Mouse (Mus musculus) heart, embryonic 11.5 days (tissue): ENCODE measurements around the gene Iqcn. TPM values are rescaled to one million over a fixed set of nuclear protein-coding genes. Genes with fewer than 3 reads are reported as not detected.

Experiments
- ATAC-seq: fragments of 200-750 bp; cut with Nextera tagmentation; replicated peaks from 2 replicates; pipeline ENCODE4 v1.8.0; 2017; ENCODE audit warnings: moderate library complexity; ENCODE audit not compliant: insufficient number of reproducible peaks, low FRiP score, low TSS enrichment
- H3K27ac ChIP-seq: fragments of 300-500 bp; sonication (generic); 2 replicates; pipeline ENCODE4 v1.5.1; 2014; ENCODE audit warnings: mild to moderate bottlenecking, low read depth, low read length
- H3K27me3 ChIP-seq: fragments of 300-500 bp; sonication (generic); 2 replicates; pipeline ENCODE4 v1.6.1; 2014; ENCODE audit warnings: mild to moderate bottlenecking, low read length, mixed read lengths; ENCODE audit not compliant: control insufficient read depth, insufficient read depth
- H3K36me3 ChIP-seq: fragments of 300-500 bp; sonication (generic); 2 replicates; pipeline ENCODE4 v1.6.1; 2014; ENCODE audit warnings: mild to moderate bottlenecking, low read length, moderate library complexity, mixed read lengths; ENCODE audit not compliant: control insufficient read depth, insufficient read depth
- H3K4me1 ChIP-seq: fragments of 300-500 bp; sonication (generic); 2 replicates; pipeline ENCODE4 v1.6.1; 2014; ENCODE audit warnings: low read length; ENCODE audit not compliant: control insufficient read depth, insufficient read depth
- H3K4me2 ChIP-seq: fragments of 300-500 bp; sonication (generic); 2 replicates; pipeline ENCODE4 v1.6.1; 2014; ENCODE audit warnings: mild to moderate bottlenecking, moderate library complexity
- H3K4me3 ChIP-seq: fragments of 300-500 bp; sonication (generic); 2 replicates; pipeline ENCODE4 v1.5.1; 2014; ENCODE audit warnings: low read depth, low read length
- H3K9ac ChIP-seq: fragments of 300-500 bp; sonication (generic); 2 replicates; pipeline ENCODE4 v1.6.1; 2014; ENCODE audit warnings: mild to moderate bottlenecking, low read depth, low read length, moderate library complexity
- H3K9me3 ChIP-seq: fragments of 300-500 bp; sonication (generic); replicated peaks from 2 replicates; pipeline ENCODE4 v1.6.1; 2016; ENCODE audit warnings: low read length; ENCODE audit not compliant: control insufficient read depth
- WGBS: fragments of 180-500 bp; shearing (Covaris S2); extraction: QIAGEN DNeasy Blood & Tissue Kit; methylation state at CpG from one replicate; pipeline ENCODE4 v1.1.7; 2014; ENCODE audit not compliant: insufficient replicate concordance; 5-methylcytosine and 5-hydroxymethylcytosine counted together
- polyA plus RNA-seq: library from polyadenylated mRNA; unstranded; fragments of >200 nt; fragmentation: Nextera tagmentation; extraction: Ambion mirVana; gene quantifications from 2 replicates; pipeline ENCODE4 v1.2.1, GENCODE M21; 2014

The Iqcn gene
- polyA plus RNA-seq, 1 experiment from 2014 or later: not detected

DNA sequence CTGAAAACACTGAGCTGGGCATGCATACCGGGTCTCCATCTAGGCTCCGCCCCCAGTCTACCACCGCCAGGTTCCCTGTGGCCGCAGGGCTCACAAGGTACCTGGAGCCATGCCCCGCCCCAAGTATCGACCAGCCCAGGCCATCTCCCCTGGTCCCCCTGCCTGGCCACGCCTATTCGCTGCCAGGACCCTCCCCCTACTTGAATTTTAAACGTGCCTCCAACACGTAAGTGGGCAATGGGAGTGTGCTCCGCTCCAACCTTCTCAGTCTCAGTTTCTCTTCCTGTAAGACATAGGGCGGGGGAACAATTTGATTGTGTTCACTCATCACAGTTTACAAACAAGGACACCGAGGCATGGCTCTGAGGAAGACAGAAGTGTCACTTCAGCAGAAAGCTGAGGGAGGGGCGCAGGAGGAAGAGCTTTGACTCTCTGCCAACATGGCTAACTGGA lies 43.0 kb upstream of the Iqcn start, which contains the start of gene Pgpep1:
Pgpep1 (minus strand) TSS at position 116 of the 453 bp plus-strand sequence.
- 2% methylated on average over 14 of the region's 14 CpGs for WGBS
- Histone ChIP-seq H3K27ac (peak within 1 kb of the TSS; percentile 75), H3K9ac (peak within 1 kb of the TSS; percentile 84), H3K36me3 (peaks cover 5% of the 10 kb centered on the region), H3K27me3 (no peaks in the 10 kb centered on the region), H3K4me2 (peak within 1 kb of the TSS; percentile 94), H3K9me3 (no peaks in the 10 kb centered on the region), H3K4me1 (peaks cover 21% of the 10 kb centered on the region), H3K4me3 (peak within 1 kb of the TSS; percentile 73)
- ATAC-seq: peak; percentile 57

DNA sequence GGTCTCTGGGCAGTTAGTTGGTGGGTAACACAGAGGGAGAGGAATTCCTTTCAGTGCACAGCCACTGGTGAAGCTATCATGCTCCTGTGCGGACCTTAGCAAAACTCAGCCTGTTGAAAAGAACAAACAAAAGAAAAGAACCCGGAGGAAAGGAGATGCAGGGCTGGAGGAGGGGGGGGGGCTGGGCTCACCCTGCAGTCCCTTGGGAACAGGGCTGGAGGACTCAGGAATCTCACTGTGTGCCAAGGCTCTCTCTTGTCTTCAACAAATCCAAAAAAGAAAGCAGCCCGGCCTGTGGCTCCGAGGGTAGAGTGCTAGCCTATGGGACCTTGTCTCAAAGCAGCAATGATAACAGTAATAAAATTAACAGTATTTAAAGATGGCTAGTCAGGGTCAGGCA lies 39.6 kb upstream of the Iqcn start:
- Histone ChIP-seq H3K4me3 (no peak overlapping the region), H3K27ac (no peak overlapping the region), H3K4me2 (no peak overlapping the region), H3K36me3 (no peaks in the 10 kb centered on the region), H3K9me3 (no peaks in the 10 kb centered on the region), H3K9ac (no peak overlapping the region), H3K27me3 (no peaks in the 10 kb centered on the region), H3K4me1 (peaks cover 9% of the 10 kb centered on the region)
- WGBS: 54% methylated on average over 4 of the region's 4 CpGs
- ATAC-seq: no peak

DNA sequence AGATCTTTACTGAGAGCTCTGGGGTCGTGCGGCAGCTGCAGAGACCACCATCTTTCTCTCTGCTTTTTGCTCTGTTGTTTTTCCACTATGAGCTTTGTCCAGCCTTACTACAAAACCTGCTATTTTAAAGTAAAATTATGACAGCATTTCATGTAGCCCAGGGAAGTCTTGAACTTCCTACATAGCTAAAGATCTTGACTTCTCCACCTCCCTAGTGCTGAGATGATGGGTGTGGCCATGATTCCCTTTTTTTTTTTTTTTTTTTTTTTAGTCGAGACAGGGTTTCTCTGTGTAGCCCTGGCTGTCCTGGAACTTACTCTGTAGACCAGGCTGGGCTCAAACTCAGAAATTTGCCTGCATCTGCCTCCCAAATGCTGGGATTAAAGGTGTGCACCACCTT lies 38.6 kb upstream of the Iqcn start:
- Histone ChIP-seq H3K27ac (no peak overlapping the region), H3K4me3 (no peak overlapping the region), H3K27me3 (no peaks in the 10 kb centered on the region), H3K4me1 (peaks cover 7% of the 10 kb centered on the region; the same call in 1 of the 2 replicates), H3K4me2 (no peak overlapping the region), H3K9me3 (no peaks in the 10 kb centered on the region), H3K36me3 (no peaks in the 10 kb centered on the region), H3K9ac (no peak overlapping the region)
- 72% methylated on average over 3 of the region's 3 CpGs for WGBS
- ATAC-seq: no peak

DNA sequence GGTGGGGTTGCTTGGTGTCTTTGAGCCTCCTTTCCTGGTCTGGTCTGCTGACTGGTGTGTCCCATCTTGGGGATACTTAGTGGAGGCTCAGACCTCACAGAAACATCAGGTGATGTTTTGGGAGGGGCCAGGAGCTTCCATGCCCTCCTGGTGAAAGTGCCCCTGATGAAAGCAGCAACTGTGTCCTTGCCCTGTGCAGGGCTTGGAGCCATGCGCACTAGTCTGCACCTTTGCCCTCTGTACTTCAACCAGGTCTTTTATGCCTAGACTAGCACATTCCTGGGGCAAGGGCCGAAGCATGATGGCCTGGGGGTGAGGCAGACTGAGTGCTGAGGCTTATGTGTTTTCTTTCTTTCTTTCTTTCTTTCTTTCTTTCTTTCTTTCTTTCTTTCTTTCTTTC lies 37.7 kb upstream of the Iqcn start:
- no peak overlapping the region for H3K4me3 ChIP-seq
- peaks cover 1% of the 10 kb centered on the region; the same call in 1 of the 2 replicates for H3K4me1 ChIP-seq
- H3K9ac ChIP-seq: no peak overlapping the region
- H3K9me3 ChIP-seq: no peaks in the 10 kb centered on the region
- no peak overlapping the region for H3K27ac ChIP-seq
- H3K27me3 ChIP-seq: no peaks in the 10 kb centered on the region
- 72% methylated on average over 2 of the region's 2 CpGs for WGBS
- ATAC-seq: no peak
- no peaks in the 10 kb centered on the region for H3K36me3 ChIP-seq
- no peak overlapping the region for H3K4me2 ChIP-seq

DNA sequence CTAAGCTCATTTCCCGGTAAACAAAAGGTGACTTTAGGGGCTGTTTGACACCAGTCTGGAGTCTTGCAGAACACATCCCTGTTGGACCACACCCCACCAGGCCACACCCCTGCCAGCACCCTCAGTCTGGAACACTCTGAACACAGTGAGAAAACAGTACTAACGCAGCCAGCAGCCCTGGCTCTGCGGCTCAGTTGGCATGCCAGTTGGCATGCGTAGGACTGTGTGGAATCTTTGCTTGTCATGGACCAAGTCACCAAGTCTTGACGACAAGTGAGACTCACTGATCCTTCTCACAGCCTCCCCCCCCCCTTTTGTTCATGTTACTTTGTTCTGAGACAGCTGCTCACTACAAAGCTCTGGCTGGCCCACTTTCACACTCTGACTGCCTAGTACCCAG lies 36.2 kb upstream of the Iqcn start:
- 67% methylated on average over 5 of the region's 5 CpGs for WGBS
- no peaks in the 10 kb centered on the region for H3K36me3 ChIP-seq
- ATAC-seq: no peak
- no peak overlapping the region for H3K4me3 ChIP-seq
- H3K27me3 ChIP-seq: no peaks in the 10 kb centered on the region
- H3K9me3 ChIP-seq: no peaks in the 10 kb centered on the region
- no peak overlapping the region for H3K9ac ChIP-seq
- H3K4me2 ChIP-seq: no peak overlapping the region
- H3K4me1 ChIP-seq: no peaks in the 10 kb centered on the region
- H3K27ac ChIP-seq: no peak overlapping the region

DNA sequence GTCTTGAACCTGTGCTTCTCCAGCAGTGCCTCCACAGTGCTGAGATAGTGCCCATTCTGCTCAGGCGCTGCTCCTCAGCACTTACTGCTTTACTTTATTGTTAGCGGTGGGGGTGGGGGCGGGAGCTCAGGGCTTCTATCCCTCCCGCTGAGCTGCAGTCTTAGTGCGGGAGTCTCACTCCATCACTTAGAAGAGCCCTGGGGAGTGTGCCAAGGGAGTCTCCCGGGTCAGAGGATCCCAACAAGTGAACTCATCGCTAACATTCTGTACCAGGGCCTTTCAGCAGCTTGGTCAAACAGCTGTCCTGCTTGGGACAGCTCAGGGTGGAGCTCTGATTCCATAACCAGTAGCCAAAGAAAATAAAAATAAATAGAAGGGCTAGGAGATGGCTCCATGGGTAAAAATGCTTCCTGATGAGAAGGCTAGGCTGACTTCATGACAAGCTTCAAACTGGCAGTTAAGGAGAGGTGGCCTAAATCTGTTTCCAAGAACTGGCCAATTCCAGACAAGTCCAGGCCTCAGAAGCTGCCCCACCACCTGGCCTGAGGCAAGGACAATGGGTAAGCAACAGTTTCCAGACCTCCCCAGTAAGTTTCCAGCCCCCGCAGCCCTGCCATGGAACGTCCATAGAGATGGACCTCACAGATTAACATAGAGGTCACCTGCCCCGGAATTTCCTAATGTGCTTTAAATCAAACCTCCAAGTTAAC lies 31.5 kb upstream of the Iqcn start:
- Histone ChIP-seq H3K4me2 (no peak overlapping the region), H3K4me1 (peaks cover 17% of the 10 kb centered on the region), H3K27me3 (no peaks in the 10 kb centered on the region), H3K9me3 (no peaks in the 10 kb centered on the region), H3K36me3 (no peaks in the 10 kb centered on the region; the same call in 1 of the 2 replicates), H3K27ac (no peak overlapping the region), H3K4me3 (no peak overlapping the region), H3K9ac (peak overlapping the region; percentile 76; the same call in 1 of the 2 replicates)
- 64% methylated on average over 10 of the region's 10 CpGs for WGBS
- no peak for ATAC-seq

DNA sequence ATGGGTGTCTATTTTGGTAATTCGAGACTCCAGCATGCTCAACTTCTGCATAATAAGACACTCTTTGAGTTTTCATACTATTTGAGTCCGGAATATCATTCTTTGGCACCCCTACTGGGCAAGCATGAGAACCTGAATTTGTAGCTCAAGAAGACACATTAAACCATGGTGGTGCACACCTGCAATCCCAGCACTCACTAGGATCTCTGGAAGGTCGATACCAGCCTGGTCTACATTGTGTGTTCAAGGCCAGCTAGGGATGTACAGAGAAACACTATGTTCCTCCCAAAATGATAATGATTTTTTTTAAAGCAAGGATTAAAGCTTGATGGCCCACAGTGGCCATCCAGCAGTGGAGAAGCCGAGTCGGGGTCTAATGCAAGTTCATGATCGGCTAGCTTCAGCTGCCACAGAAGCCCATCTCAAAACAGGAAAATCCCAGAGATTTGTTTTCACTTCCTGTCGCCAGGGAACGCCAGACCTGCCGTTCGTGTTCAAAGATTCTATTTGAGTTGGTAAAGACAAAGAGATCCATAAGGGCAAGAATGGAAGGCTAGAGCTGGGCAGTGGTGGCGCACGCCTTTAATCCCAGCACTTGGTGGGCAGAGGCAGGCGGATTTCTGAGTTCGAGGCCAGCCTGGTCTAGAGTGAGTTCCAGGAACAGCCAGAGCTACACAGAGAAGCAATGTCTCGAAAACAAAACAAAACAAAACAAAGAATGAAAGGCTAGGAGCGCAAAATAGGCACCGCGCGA lies 30.8 kb upstream of the Iqcn start:
- peak overlapping the region; percentile 76 for H3K9ac ChIP-seq
- ATAC-seq: no peak; the same call in 1 of the 2 replicates
- H3K27me3 ChIP-seq: no peaks in the 10 kb centered on the region
- H3K9me3 ChIP-seq: no peaks in the 10 kb centered on the region
- H3K4me2 ChIP-seq: peak overlapping the region; percentile 79
- H3K4me1 ChIP-seq: peaks cover 17% of the 10 kb centered on the region
- H3K4me3 ChIP-seq: peak overlapping the region; percentile 74
- H3K27ac ChIP-seq: peak overlapping the region; percentile 75
- no peaks in the 10 kb centered on the region; the same call in 1 of the 2 replicates for H3K36me3 ChIP-seq
- WGBS: 40% methylated on average over 19 of the region's 19 CpGs

DNA sequence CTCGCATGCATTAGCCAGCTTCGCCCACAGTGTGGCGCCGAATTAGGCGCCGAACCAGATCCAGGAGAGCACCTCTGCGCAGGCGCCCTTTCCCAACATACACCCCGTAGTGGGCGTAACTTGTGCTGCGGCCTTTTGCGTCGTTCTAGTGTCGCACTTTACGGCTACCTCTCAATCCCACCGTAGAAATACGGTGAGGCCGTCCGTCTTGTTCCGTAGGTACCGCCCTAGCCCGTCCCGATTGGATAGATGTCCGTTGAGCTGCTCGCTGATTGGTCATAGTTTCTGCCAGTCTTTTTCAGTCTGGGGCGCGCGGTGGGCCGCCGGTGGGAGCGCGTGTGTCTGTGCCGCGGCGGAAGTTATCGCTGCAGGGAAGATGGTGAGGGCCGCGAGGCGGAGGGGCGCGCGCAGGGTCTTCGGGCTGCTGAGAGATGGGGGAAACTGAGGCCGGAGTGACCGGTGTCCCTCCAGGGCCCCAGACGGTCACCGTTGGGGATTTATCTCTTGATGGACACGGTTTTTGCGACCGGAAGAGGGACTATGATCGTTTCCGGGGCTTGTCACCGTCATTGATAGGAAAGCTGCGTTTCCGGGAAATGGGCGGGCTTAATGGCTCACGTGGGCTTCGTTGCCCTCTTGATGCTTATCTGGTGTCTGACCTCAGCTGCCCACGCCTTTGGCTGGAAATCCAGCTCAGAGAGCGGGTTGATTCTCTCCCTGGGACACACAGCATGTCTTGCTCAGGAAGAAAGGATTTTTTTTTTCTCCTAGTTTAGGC lies 30.0 kb upstream of the Iqcn start, which contains the start of gene Lsm4:
Lsm4 (plus strand) TSS at position 170 of the 778 bp plus-strand sequence.
- ATAC-seq: peak; percentile 93
- peak within 1 kb of the TSS; percentile 96 for H3K27ac ChIP-seq
- peaks cover 2% of the 10 kb centered on the region; the same call in 1 of the 2 replicates for H3K36me3 ChIP-seq
- no peaks in the 10 kb centered on the region for H3K27me3 ChIP-seq
- H3K4me1 ChIP-seq: peaks cover 17% of the 10 kb centered on the region
- H3K4me2 ChIP-seq: peak within 1 kb of the TSS; percentile 79
- WGBS: under 1% methylated on average over 60 of the region's 60 CpGs
- H3K4me3 ChIP-seq: peak within 1 kb of the TSS; percentile 74
- H3K9ac ChIP-seq: peak within 1 kb of the TSS; percentile 84
- H3K9me3 ChIP-seq: no peaks in the 10 kb centered on the region
